ENCODE assay signal across 17 mouse cellular contexts in the genomic region with DNA sequence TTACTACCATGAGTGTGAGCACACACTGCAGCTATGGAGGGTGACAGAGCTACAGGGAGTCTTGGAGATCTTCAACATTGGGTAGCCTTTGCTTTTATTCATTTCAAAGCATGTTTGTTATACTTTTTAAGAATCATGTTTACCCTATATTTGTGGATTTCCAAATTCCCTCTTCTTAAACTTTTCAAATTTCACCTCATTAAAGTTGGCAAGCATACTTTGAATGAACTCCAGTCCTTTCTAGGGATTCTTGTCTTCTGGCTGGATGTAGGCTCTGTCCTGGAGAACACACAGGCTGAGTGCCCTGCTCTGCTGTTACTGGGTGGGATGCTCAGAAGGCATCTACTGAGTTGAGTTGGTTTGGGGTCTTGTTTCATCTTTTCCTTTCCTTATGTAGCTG.
"Had no signal": no experiment of that assay in that cellular context is flagged by ENCODE, and none has a peak within 500 bp of the region (broad histone marks: within the 10 kb centered on the region; RNA-seq: fewer than 3 reads in every experiment).

No protein-coding gene starts in this region.

- H3K4me3 ChIP-seq: limb, embryonic 15.5 days; midbrain, embryonic 10.5 days; midbrain, embryonic 12.5 days; myocyte; neural tube, embryonic 13.5 days; neural tube, embryonic 15.5 days had no signal

- H3K4me2 ChIP-seq: limb, embryonic 15.5 days; midbrain, embryonic 12.5 days; neural tube, embryonic 13.5 days; neural tube, embryonic 15.5 days had no signal

- H3K9ac ChIP-seq: limb, embryonic 15.5 days; liver, embryonic 14.5 days; midbrain, embryonic 12.5 days; neural tube, embryonic 13.5 days; neural tube, embryonic 15.5 days had no signal

- H3K27ac ChIP-seq: limb, embryonic 15.5 days; liver, embryonic 14.5 days; midbrain, embryonic 10.5 days; midbrain, embryonic 12.5 days; neural tube, embryonic 13.5 days; neural tube, embryonic 15.5 days had no signal

- H3K27me3 ChIP-seq: limb, embryonic 15.5 days; neural tube, embryonic 13.5 days; neural tube, embryonic 15.5 days had no signal

- ATAC-seq: midbrain, embryonic 16.5 days had no signal

- H3K9me3 ChIP-seq: limb, embryonic 15.5 days; midbrain, embryonic 10.5 days; midbrain, embryonic 12.5 days; neural tube, embryonic 13.5 days; neural tube, embryonic 15.5 days had no signal

- DNase-seq: midbrain, embryonic 14.5 days; retina, postnatal 1 day; right cerebral cortex, adult 18-20 months; right cerebral cortex, postnatal 25 days; right cerebral cortex, postnatal 4 days; spleen, adult 18-20 months; thymus, adult 18-20 months; thymus, postnatal 14 days; thymus, postnatal 36 days had no signal

- H3K36me3 ChIP-seq: limb, embryonic 15.5 days; midbrain, embryonic 10.5 days; midbrain, embryonic 12.5 days; neural tube, embryonic 13.5 days; neural tube, embryonic 15.5 days had no signal
